Mouse (Mus musculus): ENCODE data around the gene Plxnb2. TPM values are rescaled to one million over a fixed set of nuclear protein-coding genes. Genes with fewer than 3 reads are reported as not detected.

Gene Plxnb2
- polyA plus RNA-seq, 1 experiment from 2014 or later, result 115 TPM

DNA sequence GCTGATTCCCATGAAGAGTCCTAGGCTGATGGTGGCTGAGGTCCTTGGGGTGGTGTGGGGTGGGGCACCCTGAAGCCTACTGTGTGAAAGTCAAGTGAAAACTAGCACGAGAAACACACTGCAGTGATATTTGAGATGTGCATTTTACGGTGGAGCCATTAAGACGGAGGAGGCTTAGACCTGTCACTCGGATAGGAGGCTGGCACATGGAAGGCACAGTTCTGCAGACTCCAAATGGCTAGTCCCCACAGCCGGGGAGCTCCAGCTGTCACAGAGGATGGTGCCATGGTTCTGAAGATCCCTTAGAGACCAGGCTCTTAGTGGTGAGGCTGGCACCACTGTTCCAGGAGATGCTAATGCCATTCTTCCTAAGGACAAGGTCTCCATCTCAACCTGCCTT lies 2.3 kb upstream of the Plxnb2 start:
- WGBS, result 86% methylated on average over 5 of the region's 5 CpGs
- H3K9me3 ChIP-seq (ENCODE audit: control insufficient read depth, low read length), result no peaks in the 10 kb centered on the region
- H3K4me2 ChIP-seq, result no peak overlapping the region
- peaks cover 37% of the 10 kb centered on the region for H3K4me1 ChIP-seq (ENCODE audit: control insufficient read depth, insufficient read depth, low read length)
- H3K36me3 ChIP-seq (ENCODE audit: control insufficient read depth, insufficient read depth, low read length), result no peaks in the 10 kb centered on the region
- ATAC-seq (ENCODE audit: low FRiP score), result no peak
- no peak overlapping the region for H3K4me3 ChIP-seq (ENCODE audit: low read depth, low read length)
- H3K9ac ChIP-seq (ENCODE audit: low read length), result no peak overlapping the region
- 0 out of 2 replicates have a peak overlapping the region, but pooled peaks have one; percentile 25 for H3K27ac ChIP-seq (ENCODE audit: low read depth, low read length)
- no peaks in the 10 kb centered on the region for H3K27me3 ChIP-seq (ENCODE audit: control insufficient read depth, insufficient read depth, low read length)
- DNase-seq (ENCODE audit: low spot score, missing footprints), result no peak

DNA sequence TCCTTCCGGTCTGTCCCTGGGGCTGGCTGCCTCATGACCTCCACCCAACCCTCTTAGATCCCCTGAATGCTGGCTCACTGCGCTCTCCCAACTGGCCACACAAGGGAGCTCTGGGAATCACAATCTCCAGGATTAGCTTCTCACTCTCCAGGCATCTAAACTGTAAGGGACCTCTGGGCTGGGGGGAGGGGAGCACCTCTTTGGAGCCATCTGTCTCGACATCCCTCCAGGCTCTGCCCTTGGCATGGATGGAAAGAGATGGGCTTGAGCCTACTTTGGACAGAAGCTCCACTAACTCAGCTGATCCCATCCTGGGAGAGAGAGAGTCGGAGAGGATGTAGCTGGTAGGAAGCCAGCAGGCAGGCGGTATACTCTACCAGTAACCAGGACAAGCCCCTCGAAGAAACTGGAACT lies 1.7 kb upstream of the Plxnb2 start:
- DNase-seq (ENCODE audit: low spot score, missing footprints) (peak; percentile 86), ATAC-seq (ENCODE audit: low FRiP score) (no peak)
- no peak overlapping the region for H3K4me3 ChIP-seq (ENCODE audit: low read depth, low read length)
- H3K27me3 ChIP-seq (ENCODE audit: control insufficient read depth, insufficient read depth, low read length), result no peaks in the 10 kb centered on the region
- H3K4me1 ChIP-seq (ENCODE audit: control insufficient read depth, insufficient read depth, low read length), result peaks cover 42% of the 10 kb centered on the region
- H3K9me3 ChIP-seq (ENCODE audit: control insufficient read depth, low read length), result no peaks in the 10 kb centered on the region
- no peaks in the 10 kb centered on the region for H3K36me3 ChIP-seq (ENCODE audit: control insufficient read depth, insufficient read depth, low read length)
- 0 out of 2 replicates have a peak overlapping the region, but pooled peaks have one; percentile 25 for H3K27ac ChIP-seq (ENCODE audit: low read depth, low read length)
- no peak overlapping the region for H3K4me2 ChIP-seq
- H3K9ac ChIP-seq (ENCODE audit: low read length), result peak overlapping the region; percentile 16; the same call in 1 of the 2 replicates
- WGBS, result 42% methylated on average over 6 of the region's 6 CpGs

DNA sequence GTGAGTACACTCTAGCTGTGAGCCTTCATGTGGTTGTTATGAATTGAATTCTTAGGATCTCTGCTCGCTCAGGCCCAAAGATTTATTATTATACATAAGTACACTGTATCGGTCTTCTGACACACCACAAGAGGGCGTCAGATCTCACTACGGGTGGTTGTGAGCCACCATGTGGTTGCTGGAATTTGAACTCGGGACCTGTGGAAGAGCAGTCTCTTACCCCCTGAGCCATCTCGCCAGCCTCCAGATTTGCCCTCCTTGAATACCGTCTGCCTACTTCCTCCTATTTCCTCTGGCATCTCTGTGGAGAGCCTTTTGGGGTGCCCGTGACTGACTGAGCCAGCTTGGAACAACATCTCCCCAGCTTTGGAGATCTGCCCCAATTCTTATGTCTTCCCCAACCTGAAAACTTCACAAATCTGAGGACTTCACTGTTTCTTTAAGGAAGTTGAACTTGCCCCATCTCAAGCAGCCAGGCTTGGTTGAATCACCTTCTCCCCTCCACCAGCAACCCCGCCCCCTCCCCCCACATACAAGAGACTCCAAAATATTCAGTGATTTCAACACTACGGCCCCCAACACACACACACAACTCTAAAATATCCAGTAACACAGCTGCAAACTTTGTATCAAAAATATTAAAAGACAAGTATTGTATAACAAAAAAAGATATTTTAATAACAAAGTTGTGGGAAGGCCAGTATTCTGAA lies 1.1 kb upstream of the Plxnb2 start:
- Histone ChIP-seq H3K4me3 (ENCODE audit: low read depth, low read length) (no peak overlapping the region), H3K27ac (ENCODE audit: low read depth, low read length) (no peak overlapping the region), H3K4me2 (peak overlapping the region; percentile 90; the same call in 1 of the 2 replicates), H3K4me1 (ENCODE audit: control insufficient read depth, insufficient read depth, low read length) (peaks cover 49% of the 10 kb centered on the region), H3K9ac (ENCODE audit: low read length) (peak overlapping the region; percentile 89; the same call in 1 of the 2 replicates), H3K36me3 (ENCODE audit: control insufficient read depth, insufficient read depth, low read length) (no peaks in the 10 kb centered on the region), H3K9me3 (ENCODE audit: control insufficient read depth, low read length) (no peaks in the 10 kb centered on the region), H3K27me3 (ENCODE audit: control insufficient read depth, insufficient read depth, low read length) (no peaks in the 10 kb centered on the region)
- DNase-seq (ENCODE audit: low spot score, missing footprints) (peak; percentile 84), ATAC-seq (ENCODE audit: low FRiP score) (no peak)
- WGBS, result 81% methylated on average over 10 of the region's 10 CpGs

DNA sequence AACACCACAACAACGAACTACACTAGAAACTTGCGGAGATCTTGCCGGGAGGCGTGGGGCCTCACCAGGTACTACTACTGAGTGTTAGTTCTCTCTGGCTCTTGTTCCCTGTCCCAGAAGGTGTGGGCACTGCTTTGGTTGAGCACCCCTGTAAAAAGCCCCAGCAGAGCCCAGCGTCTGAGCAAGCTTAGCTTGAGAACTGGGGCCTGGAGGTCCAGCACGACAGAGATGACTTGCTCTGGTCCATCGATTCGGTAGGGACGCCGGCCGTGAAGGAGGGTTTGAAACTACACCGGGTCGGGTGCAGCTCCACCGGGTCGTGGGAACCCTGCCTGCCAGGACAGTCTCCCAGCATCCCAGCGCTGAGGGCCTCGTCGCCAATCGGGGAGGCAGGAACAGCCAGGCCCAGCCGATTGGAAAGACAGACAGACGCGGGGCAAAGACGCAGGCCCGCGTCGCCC lies 477 bp downstream of the Plxnb2 start:
- Histone ChIP-seq H3K4me1 (ENCODE audit: control insufficient read depth, insufficient read depth, low read length) (peaks cover 55% of the 10 kb centered on the region), H3K4me2 (peak overlapping the region; percentile 90), H3K27me3 (ENCODE audit: control insufficient read depth, insufficient read depth, low read length) (no peaks in the 10 kb centered on the region), H3K27ac (ENCODE audit: low read depth, low read length) (peak overlapping the region; percentile 83), H3K9ac (ENCODE audit: low read length) (peak overlapping the region; percentile 89), H3K9me3 (ENCODE audit: control insufficient read depth, low read length) (no peaks in the 10 kb centered on the region), H3K36me3 (ENCODE audit: control insufficient read depth, insufficient read depth, low read length) (no peaks in the 10 kb centered on the region), H3K4me3 (ENCODE audit: low read depth, low read length) (peak overlapping the region; percentile 69)
- DNase-seq (ENCODE audit: low spot score, missing footprints) (peak; percentile 94), ATAC-seq (ENCODE audit: low FRiP score) (peak; percentile 20)
- WGBS, result under 1% methylated on average over 26 of the region's 26 CpGs

DNA sequence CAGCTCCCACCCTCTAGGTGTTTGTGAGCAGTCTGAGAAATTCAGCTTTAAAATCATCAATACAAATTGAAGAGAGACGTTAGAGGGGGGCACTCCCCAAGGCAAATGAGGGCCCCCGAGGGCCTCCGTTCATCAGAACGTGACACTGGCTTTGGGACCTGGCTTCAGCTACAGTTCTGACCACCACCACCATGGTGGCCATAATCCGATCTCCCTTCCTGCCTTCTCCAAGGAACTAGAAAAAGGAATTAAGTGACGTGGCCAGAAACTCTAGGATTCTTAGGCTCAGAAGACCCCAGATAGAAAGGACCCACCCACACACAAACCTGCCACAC lies 991 bp downstream of the Plxnb2 start:
- peaks cover 60% of the 10 kb centered on the region for H3K4me1 ChIP-seq (ENCODE audit: control insufficient read depth, insufficient read depth, low read length)
- peak overlapping the region; percentile 83 for H3K27ac ChIP-seq (ENCODE audit: low read depth, low read length)

DNA sequence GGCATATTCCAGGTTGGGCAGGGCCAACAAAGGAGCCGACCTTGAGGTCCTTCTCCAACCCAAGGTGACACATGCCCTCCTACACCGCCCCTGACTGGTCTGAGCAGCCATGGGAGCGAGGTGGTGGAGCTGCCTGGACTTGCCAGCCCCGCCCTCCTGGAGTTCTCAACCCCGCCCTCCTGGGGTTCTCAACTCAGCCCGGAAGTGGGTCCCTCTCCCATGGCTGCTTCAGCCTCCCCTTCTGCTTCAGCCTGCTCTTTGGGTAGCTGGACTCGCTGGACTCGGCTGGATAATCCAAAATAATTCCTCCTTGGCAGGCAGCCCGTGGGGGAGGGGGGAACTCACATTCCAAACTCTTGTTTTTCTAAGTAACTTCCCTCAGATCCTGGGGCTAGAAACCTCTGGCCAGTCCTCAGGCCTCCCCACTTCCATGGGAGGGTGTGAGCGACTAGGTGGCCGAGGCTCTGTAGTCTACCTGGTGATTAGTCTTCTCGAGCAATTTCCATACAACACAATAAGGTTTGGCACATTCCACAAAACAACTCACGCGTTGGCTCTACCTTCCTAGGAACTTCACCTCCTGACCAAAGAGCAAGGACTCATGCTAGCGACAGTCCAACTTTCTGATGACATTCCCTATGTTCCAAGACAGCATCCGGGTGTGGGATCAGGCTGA lies 1.5 kb downstream of the Plxnb2 start:
- no peak for ATAC-seq (ENCODE audit: low FRiP score)
- H3K27me3 ChIP-seq (ENCODE audit: control insufficient read depth, insufficient read depth, low read length), result no peaks in the 10 kb centered on the region
- H3K4me1 ChIP-seq (ENCODE audit: control insufficient read depth, insufficient read depth, low read length), result peaks cover 61% of the 10 kb centered on the region
- peak overlapping the region; percentile 90 for H3K4me2 ChIP-seq
- DNase-seq (ENCODE audit: low spot score, missing footprints), result peak; percentile 92
- H3K27ac ChIP-seq (ENCODE audit: low read depth, low read length), result no peak overlapping the region; the same call in 1 of the 2 replicates
- peak overlapping the region; percentile 69 for H3K4me3 ChIP-seq (ENCODE audit: low read depth, low read length)
- H3K9ac ChIP-seq (ENCODE audit: low read length), result peak overlapping the region; percentile 89
- 3% methylated on average over 15 of the region's 16 CpGs for WGBS
- H3K9me3 ChIP-seq (ENCODE audit: control insufficient read depth, low read length), result no peaks in the 10 kb centered on the region
- no peaks in the 10 kb centered on the region for H3K36me3 ChIP-seq (ENCODE audit: control insufficient read depth, insufficient read depth, low read length)

More for the DNA sequence above, 991 bp downstream of the Plxnb2 start:
- peak overlapping the region; percentile 89 for H3K9ac ChIP-seq (ENCODE audit: low read length)
- no peaks in the 10 kb centered on the region for H3K36me3 ChIP-seq (ENCODE audit: control insufficient read depth, insufficient read depth, low read length)
- no peaks in the 10 kb centered on the region for H3K27me3 ChIP-seq (ENCODE audit: control insufficient read depth, insufficient read depth, low read length)
- no peaks in the 10 kb centered on the region for H3K9me3 ChIP-seq (ENCODE audit: control insufficient read depth, low read length)
- DNase-seq (ENCODE audit: low spot score, missing footprints) (no peak), ATAC-seq (ENCODE audit: low FRiP score) (no peak)
- peak overlapping the region; percentile 90 for H3K4me2 ChIP-seq
- H3K4me3 ChIP-seq (ENCODE audit: low read depth, low read length), result peak overlapping the region; percentile 69
- WGBS, result 4% methylated on average over 6 of the region's 6 CpGs

DNA sequence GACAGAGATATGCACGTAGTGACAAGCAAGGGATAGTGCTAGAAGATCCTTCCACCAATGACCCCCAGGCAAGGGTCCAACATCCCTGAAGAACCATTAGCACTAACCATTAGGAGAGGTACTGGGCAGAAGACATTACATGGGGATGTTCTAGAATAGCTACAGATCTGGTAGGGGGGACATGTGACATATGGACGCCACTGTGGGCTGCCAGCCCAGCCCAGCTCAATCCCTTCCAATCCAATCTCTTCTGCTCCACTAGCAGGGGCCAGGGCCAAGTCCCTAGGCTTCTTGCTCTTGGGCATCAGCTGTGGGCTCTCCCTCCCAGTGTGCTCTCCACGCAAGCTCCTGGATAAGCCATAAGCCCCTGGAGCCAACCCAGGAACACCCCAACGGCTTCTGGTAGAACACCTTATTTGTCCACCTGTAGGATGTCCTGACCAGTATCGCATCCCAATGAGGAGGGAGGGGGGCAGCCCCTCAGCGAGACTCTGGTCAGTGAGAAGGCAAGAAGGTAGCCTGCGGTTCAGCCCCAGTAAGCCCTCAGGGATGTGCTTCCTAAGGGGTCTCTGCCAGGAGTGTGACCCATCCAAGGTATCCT lies 2.2 kb downstream of the Plxnb2 start:
- WGBS, result 75% methylated on average over 7 of the region's 7 CpGs
- Histone ChIP-seq H3K27me3 (ENCODE audit: control insufficient read depth, insufficient read depth, low read length) (no peaks in the 10 kb centered on the region), H3K4me1 (ENCODE audit: control insufficient read depth, insufficient read depth, low read length) (peaks cover 65% of the 10 kb centered on the region), H3K9ac (ENCODE audit: low read length) (peak overlapping the region; percentile 89; the same call in 1 of the 2 replicates), H3K36me3 (ENCODE audit: control insufficient read depth, insufficient read depth, low read length) (no peaks in the 10 kb centered on the region), H3K9me3 (ENCODE audit: control insufficient read depth, low read length) (no peaks in the 10 kb centered on the region), H3K4me3 (ENCODE audit: low read depth, low read length) (peak overlapping the region; percentile 69), H3K4me2 (peak overlapping the region; percentile 90), H3K27ac (ENCODE audit: low read depth, low read length) (no peak overlapping the region)
- no peak for ATAC-seq (ENCODE audit: low FRiP score)
- peak; percentile 81 for DNase-seq (ENCODE audit: low spot score, missing footprints)

DNA sequence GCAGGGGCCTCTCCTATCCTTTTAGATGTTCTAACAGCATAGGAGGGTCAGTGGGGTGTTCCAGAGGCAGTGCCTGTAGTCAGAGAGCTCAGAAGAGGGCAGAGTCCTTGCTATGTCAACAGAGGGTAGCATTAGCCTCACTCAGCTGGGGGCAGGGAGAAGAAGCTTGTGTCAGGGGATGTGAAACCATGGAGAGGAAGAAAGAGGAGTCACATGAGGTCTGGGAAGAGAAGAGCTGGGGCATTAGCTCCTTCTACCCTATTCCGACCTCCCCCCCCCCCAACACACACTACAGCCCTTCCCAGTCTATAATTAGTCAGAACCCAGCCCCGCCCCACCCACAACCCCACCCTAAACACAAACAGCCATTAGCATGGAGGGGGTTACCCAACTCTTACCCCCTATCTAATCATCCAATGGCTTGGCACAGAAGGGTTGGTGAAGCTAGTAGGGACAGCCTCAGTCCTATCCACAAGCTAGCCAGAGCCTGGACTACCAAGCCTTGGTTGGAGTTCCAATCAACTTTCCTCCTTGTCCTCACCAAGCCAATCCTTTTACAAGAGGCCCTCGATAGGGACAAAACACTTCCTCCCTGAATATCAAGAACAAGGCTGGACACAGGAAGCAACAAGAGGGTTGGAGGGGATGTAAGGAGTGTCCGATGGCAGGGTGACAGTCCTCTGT lies 2.9 kb downstream of the Plxnb2 start:
- H3K4me2 ChIP-seq, result peak overlapping the region; percentile 90
- DNase-seq (ENCODE audit: low spot score, missing footprints), result no peak
- H3K4me3 ChIP-seq (ENCODE audit: low read depth, low read length), result no peak overlapping the region
- ATAC-seq (ENCODE audit: low FRiP score), result no peak
- peak overlapping the region; percentile 4; the same call in 1 of the 2 replicates for H3K9ac ChIP-seq (ENCODE audit: low read length)
- 84% methylated on average over 4 of the region's 4 CpGs for WGBS
- peaks cover 71% of the 10 kb centered on the region for H3K4me1 ChIP-seq (ENCODE audit: control insufficient read depth, insufficient read depth, low read length)
- H3K27me3 ChIP-seq (ENCODE audit: control insufficient read depth, insufficient read depth, low read length), result no peaks in the 10 kb centered on the region
- no peaks in the 10 kb centered on the region for H3K36me3 ChIP-seq (ENCODE audit: control insufficient read depth, insufficient read depth, low read length)
- H3K27ac ChIP-seq (ENCODE audit: low read depth, low read length), result no peak overlapping the region
- H3K9me3 ChIP-seq (ENCODE audit: control insufficient read depth, low read length), result no peaks in the 10 kb centered on the region

Measured in midbrain, embryonic 11.5 days (tissue).